Mouse (Mus musculus) left cerebral cortex, adult 9 months (tissue): ENCODE data around the gene Cpa4.

ENCODE experiments used
- DNase-seq, 2 experiments: peaks; one replicate each; pipeline ENCODE4 v3.0.0; 2022; ENCODE audit warnings: low spot score in 2 of 2

The Cpa4 gene

DNA sequence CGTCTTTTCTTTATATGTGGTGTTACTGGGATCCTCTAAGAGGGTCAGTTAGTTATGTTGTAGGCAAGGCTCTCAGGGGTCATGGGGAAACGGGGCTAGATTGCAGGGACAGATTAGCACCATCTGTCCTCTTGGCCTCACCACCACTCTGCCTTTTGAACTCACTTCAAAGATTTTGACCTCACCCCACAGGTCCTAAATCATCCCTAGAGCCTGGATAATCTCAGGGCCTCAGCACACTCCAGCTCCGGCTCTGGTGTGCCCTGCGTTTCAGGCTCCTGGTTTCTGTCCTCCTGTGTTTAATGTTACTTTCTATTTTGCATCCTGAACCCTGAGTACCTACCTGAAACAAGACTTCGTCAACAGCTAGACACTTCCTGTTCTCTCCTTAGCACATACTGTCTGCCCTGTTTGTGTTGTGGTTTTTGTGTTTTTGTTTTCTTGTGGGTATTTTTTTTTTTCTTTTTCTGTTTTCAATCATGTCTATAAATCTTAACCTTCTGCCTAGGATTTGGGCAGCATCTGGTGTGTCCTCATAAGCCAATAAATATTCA lies 23.8 kb downstream of the Cpa4 start:
- DNase-seq: no peak

DNA sequence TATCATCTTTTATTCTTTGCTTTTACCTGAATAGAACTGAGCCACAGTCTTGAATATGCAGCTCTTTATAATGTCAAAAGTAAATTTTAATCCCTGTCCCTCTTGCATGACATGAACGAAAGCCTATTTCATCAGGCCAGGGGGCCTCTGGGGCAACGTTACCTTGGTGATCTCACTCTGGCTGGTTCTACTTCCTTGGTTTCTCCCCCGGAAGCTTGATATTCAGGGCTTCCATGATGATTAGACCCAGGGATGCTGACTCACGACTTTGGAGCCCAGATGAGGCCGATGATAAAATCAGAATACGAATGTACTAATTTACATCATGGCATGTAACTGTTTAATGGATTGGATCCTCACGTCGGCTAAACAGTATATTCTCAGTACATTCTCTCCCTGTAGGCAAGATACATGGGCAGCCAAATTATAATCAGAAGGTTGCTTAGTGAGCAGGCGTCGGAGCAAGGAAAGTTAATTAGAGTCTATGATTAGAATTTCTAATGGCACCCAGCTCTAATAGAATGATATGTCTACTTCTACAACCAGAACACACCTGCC lies 24.3 kb downstream of the Cpa4 start:
- no peak for DNase-seq

DNA sequence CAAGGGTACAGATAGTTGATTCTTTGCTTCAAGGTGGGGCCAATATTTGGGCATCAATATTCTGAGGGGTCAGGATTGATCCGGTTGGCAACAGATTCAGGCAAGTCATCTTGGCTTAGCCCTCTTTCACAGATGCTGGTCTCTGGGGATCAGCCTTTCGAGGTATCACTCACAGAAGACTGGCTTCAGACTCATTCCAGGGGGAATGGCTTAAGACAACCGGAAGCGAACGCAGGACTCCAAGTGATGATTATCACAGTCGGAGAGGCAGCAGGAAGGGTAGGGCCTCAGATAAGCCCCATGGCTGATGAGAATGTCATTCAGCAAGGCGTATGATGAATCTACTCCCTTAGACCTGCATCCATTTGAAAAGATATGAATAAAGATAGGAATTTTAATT lies 26.2 kb downstream of the Cpa4 start:
- DNase-seq: no peak

DNA sequence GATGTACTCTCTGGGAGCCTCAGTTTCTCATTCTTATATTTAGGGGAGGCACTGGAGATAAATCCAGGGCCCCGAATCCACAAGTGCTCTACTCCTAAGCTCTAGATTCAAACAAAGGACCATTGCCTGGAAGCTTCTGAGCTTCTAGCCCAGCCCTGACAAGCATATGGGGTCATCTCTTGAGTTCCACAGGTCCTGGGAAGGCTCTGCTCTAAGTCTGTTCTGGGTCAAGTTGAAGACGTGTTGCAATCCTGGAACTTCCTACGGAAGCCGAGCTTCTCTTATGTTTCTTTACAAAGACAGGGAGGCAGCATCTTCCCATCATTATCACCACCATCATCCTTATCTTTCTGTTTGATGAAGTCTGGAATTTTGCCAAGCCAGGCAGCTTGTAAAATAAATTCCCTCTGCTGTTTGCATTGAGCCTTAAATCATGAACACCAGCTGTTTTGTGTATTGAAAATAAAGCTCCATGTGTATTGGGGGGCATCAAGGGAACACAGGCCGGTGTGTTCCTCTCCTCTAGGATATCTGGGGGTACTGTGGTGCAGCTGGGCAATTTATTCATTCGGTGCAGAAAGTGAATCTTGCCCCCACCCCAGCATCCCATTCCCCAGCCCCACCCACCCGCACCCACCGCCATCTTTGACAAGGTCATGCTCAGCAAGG lies 28.2 kb downstream of the Cpa4 start:
- DNase-seq: no peak

DNA sequence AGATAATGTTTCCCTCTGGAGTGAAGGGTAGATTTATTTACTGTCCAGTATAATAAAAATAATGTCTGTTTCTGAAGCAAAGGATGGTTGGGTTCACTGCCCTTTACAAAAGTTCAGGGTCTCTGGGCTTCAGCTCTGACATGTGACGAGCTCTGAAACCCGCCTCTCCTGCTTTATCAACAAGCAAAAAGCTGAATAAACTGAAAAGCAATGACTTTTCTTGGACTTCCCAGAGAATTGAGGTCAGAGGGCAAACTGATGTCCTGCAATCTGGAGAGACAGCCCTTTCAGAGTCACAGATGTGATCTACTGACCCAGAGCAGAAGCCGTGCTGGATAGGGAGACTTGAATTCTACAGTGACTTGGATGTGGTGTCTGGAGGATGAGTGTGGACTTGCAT lies 31.9 kb downstream of the Cpa4 start:
- DNase-seq: no peak

DNA sequence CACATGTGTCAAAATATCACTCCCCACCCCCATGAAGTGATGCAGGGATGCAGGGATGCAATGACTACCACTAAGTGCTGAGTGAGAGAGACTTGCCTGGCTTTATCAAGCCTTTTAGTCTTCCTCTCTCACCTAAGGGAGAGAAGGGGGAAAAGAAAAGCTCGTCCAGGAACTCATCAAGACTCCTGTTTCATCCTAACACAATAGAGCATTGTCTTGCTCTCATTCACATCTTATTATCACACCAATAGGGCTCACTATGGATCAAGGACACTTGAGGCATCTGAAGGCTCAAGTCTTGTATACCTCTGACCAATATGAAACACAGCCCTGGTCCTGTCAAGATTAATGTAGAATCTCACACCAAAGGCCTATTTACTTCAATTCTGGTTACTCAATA lies 32.8 kb downstream of the Cpa4 start:
- no peak for DNase-seq

DNA sequence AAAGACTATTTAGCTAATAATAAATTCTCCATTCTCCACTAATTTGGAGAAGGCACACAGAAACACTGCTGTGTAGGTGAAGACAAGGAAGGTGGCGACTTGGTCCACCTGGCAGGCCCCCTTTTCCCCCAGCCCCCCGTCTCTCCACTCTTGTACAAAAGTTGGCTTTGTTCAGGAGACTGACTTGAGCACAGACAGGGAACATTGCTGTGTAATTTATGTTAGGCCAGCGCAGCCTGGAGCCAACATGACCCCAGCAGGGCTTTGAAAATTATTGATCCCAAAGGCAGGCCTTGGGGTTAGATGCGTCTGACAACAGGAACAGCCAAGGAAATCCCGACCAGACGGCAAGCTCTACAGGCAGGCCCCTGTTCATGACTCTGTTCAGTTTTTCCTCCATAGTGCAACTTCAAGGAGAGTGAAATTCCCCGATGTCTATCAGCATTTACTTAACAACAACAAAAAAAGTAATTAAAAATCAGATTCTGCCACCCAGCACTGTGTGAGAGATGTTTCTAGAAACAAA lies 36.2 kb downstream of the Cpa4 start:
- no peak for DNase-seq

DNA sequence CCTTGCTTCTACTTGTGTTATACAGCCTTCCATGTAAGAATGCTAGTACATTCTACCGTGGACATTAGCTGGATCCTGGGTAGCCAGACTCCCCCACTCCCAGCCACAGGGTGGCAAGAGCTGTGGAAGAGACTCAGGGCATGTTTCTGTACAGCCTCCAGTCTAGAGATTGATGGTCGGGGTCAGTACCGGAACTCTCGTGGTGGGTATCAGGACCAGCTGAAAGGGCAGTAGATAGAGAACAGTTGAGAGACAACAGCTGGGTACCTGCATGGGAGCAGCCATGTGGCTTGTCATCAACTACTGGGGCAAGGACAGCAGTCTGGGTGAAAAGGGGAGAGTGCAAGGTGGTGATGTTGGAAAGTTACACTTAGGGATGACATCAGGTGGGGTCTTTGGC lies 36.9 kb downstream of the Cpa4 start:
- DNase-seq: no peak

DNA sequence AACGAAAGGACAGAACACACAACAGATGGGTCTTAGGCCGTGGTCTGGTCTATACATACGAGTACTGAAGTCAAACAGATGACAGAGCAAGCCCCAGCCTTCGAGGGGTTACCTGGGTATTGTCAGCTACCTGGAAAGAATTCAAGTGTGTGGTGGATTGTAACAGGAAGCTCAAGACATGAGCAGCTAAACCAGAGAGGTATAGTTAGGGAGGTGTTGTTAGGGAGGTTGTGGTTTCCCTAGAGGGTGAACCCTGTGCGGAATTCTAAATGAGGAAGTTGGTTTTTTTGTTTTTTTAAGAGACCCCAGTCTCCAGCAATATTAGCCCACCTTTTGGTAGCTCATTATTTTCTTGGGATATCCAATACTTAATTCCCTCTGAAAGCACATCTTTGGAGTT lies 37.5 kb downstream of the Cpa4 start:
- no peak for DNase-seq

DNA sequence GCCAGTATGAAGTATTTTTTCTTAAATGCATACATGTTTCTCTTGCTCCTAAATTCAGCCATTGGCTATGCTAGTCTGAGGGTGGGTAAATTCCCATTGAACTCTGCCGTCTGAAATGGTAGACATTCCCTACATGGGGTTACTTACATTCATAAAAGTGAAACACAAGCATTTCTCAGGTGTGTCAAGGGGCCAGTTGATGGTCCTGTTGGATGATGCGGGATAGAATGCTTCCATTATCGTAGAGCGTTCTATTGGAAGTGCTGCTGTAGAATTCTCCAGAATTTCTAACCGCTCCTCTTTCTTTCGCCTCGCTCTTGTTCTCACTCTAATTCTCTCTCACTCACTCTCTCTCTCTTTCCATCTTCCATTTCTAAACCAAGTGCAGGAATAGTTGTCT lies 42.5 kb downstream of the Cpa4 start, which contains the start of gene Cpa5:
TSS of gene Cpa5 (plus strand) at position 301 of the 400 bp plus-strand sequence.
- DNase-seq: no peak

DNA sequence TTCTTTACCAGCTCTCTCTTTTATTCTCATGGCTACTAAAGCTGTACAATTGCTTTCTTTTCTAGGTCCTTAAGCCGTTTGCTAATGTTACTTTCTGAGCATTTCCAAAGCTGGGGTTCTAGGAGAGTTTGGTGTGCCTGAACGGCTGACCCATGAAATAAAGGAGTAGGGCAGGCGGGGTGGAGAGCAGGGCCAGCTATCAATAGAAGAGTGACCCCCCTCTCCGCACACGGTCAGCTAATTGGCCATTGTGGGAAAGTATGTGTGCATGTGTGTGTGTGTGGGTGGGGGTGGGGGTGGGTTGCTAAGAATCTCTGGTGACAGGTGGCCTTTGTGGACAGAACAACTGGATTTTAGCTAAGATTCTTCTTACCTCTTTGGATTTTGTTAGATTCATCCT lies 43.0 kb downstream of the Cpa4 start:
- no peak for DNase-seq

DNA sequence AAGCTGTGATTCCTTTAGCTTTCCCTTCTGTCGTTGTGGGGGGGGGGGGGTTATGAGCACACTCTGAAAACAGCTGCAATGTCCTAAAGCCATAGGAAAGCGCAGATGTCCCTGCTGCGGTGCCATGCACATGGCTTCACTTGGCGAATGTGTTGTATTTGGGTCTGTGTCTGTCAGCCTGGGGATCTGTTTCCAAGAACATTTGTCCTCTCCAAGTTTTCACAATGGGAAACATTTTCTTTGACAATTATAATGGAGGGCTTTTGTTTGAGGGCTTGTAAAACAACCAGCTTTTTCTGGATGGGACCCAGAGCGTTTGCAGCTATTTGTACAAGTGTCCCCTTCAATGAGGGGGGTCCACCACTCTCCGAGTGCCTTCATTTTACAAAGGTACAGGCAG lies 46.1 kb downstream of the Cpa4 start:
- peak in 1 of 2 experiments; percentile 7 for DNase-seq

DNA sequence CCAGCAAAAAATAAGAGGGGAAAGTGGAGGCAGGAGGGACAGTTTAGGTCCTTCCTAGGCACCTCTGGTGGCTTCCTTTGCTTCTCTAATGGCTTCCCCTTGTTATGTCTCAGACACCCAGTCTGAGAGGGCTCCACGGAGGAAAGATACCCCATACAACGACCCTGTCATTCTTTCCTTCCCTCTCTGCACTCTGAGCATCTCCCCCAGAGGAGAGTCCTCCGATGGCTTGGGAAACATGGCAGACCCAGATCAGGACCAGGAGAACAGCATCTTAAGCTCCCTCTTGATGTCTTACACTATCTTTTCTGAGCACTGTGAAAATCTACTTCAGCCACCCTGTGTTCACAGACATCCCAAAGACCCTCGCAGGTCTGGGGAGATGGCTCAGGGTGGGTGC lies 47.6 kb downstream of the Cpa4 start:
- no peak for DNase-seq

DNA sequence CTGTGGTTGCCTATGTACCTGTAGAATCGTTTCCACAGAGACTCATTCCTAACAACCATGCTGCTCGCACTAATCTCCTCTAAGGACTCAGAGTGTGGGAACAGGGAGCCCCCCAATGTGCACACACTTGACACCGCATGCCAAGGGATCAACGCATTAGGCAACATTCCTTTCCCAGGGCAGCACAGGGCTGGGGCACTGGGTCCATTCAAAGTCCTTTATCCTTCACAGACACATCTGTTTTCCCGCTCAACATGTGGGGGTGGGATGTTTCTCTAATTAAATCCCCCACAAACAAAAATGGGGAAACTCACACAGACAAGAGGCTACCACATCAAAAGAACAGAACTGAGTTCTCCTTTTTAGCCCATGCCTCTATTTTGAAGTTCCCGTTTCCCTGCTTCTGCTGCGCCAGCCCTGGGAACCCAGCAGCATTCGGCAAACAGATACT lies 48.3 kb downstream of the Cpa4 start:
- no peak for DNase-seq

DNA sequence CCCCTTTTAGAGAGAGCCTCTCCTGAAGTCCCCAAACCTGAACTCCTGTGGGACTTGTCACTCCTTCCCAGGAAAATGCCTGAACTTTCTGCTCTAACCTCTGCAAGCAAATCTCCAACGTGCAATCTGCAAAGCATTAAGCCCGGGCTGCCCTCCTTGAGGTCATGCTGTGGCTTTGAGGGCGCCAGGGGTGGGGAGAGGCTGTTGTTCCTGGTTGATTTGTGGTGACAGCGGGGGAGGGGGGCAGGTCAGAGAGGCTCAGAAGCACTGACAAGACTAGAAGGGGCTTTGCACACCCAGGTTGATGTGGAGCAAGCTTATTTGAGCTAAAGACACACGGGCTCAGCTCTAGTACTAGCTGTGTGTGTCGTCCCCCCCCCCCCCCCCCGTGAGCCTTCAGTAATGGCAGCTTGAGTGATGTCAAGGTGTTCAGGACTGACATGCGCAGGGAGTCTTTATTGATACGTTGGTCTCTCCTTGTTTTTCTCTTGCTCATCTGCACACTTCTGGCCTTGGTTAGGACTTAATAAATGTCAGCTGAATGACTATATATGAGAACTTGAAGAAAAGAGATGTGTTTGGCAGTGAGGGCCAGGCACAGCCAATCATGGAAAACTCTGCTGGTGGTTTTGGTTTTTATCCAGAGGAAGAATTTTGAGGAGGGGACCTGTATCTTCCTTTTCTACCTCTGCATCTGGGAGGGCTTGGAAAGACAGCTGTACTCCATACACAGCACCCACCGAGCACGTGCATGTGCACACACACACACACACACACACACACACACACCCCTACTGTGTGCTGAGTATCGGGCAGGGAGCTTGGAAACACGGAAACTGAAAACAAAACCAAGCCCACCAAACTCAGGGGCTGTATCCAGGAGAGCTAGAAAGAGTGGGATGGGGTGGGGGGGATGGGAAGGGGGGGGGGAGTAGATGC lies 49.1 kb downstream of the Cpa4 start:
- DNase-seq: no peak

DNA sequence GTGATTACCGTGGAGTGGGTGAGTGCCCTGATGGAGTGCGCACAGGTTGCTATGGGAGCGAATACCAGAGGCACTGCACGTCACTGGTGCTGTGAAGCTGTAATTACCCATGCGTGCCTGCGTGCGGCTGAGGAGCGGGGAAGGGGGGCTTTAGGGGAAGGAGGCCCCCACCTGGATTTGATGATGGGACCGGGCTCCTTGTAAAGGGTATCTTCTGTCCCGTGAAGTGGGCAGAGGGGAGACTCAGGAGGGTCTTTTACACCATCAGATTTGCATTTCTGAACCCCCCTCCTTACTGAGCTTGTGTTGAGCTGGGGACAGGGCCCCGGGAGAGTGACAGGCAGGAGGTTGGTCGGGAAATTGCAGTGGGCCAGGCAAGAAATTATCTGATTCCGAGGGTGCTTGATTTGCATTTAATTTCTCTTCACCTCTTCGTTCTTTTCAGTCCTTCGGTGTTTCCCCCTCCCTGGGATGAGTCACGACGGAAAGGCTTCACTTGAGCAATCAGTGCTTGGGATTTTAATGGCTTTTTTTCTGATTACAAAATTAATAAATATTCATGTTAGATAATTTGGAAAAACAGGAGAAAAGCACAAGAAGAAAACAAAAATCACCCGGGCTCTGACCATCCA lies 49.9 kb downstream of the Cpa4 start:
- DNase-seq: peak; percentile 56 to 62

DNA sequence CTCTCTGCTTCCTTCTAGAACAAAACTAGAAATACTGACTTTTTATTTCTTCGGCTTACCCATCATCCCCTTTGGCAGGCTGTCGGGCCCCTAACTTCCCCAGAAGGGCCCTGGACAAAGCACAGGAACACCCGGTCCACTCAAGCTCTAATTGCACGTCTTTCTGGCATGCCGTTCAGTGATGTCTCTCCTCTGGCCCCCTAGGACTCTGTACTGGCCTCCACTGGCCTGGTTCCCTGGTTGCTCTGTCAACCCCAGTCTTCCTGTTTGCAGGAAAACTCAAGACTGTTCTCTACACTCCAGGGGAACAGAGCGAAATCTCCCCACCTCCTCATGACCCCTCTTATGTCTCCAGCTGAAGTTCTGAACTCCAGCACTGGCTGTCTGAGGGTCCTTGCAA lies 50.6 kb downstream of the Cpa4 start:
- no peak for DNase-seq

DNA sequence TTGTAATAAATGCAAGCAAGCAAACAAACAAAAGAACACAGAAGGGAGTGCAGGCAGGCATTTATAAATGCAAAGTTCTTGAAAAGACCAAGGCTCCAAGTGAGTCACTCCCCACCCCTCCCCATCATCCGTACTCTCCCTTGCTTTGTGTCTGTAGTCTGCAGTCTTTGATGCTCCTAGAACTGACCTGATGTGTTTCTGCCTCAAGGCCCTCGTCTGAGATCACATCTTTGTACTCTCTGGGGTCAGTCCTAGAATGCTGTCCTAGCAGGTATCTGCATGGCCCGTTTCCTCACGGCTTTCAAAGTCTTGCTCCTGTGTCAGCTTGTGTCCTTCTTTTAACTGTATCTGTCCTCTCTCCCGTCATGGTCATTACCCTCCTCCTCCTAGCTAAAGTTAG lies 51.4 kb downstream of the Cpa4 start:
- no peak for DNase-seq

DNA sequence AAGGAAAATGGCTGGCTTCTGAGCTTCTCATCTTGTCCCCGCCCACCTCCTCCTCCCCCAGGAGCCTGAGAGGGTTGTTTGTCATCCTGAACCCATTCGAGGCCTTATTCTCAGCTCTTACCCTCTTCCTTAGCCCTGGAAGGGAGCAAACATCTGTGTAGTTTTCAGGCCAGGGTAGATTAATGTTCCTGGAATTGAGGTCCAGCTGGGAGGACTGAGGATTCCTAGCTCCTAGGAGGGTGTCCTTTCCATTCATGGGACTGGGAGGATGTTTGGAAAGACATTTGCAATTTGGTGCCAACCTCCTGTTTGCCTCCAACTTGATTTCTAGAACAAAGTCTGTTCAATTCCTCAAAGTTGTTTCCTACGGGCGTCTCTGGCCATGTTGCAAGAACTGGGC lies 52.4 kb downstream of the Cpa4 start:
- DNase-seq: no peak

DNA sequence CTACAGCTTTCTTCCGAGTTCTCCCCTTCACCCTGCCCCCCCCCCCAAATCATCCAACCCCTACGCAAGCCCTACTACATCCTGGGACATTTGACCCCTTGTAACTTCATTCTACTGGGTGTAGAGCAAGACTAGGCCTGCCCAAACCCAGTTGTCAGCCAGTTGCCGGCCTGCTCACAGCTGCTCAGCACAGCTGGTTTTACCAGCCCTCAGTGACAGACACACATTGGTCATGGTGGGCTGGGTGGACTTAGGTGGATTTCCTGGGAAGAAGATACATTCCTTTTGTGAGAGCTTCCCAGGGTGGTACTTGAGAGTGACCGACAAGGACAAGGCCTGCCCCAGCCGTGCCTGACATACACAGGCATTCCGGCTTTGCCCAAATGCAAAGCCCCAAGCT lies 52.8 kb downstream of the Cpa4 start:
- no peak for DNase-seq

DNA sequence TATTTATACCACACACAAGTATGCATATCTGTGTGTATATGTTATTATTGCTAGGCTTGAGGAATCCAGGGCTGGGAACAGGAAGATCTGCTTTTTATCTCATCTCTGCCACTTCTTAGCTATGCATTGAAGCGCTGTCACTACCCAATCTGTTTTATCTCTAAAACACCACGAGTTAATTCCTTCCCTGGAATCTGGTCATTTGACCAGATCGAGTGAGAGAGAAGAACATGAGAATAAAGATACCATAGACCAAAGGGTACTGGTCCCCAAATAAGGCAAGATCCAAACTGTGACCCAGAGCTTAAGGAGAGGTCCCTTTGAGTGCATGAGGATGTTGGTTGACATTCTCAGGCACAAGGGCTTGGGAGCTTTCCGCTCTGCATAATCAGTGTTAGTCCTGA lies 53.8 kb downstream of the Cpa4 start:
- DNase-seq: no peak

DNA sequence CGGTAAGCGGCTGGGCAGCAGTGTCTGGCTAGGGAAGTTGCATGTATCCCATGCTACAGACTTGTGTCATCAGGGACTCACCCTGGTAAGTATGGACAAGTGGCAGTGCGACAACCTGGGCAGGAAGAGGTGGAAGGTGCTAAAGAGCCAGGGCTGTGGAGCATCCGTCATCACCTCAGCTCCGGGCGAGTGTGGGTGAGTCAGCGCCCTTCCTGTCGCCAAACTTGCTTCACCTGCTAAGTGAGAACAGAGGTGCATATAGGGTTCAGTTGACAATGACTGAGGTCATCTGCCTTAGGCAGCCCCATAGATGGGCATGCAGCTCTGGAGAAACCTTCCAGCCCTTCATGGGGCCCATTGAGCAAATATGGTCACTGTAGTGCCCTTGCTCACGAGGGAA lies 56.6 kb downstream of the Cpa4 start:
- no peak for DNase-seq
